Mouse (Mus musculus): ENCODE measurements at regions not wholly inside any gene's neighbourhood (a gene's known extent, or its start where the extent isn't known, plus 50 kb on each side); places are given as distances from the start of the nearest gene placed in this dataset.
A peak's percentile ranks its signal among the peaks of the same experiment; 100 is the strongest.

DNA sequence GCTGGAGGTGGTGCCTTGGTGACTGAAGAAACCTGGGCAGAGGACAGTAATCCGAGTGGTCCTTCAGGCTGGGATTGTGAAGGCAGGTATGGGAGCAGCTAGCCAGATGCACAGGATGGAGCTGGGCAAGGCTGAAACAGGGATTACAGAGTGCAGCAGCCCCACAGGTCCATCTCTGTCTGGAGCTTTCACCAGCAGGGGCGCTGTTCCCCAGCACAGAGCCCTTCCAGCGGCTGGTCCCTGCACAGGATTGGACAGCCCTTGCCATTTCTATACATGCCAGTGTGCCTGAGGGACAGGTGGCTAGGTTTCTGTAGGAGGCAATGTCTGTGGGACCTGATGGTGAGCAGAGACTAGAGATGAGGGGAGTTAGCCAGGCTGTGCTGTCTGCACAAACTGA is 428.3 kb downstream of the Ptpru start:
- no peak for TF ChIP-seq POLR2A (IDR thresholded peaks at IDR 0.05; ENCODE audit: control insufficient read depth, low read depth, low read length)
- TF ChIP-seq CTCF (IDR thresholded peaks at IDR 0.05; ENCODE audit: control insufficient read depth, insufficient read depth, insufficient replicate concordance, low read depth, low read length): peak; percentile 53; the same call in 1 of the 2 replicates
- Histone ChIP-seq H3K27ac (ENCODE audit: control insufficient read depth, insufficient read depth, low read depth, low read length) (no peak overlapping the region), H3K27me3 (ENCODE audit: control insufficient read depth, insufficient read depth, low read length) (no peaks in the 10 kb centered on the region), H3K4me1 (ENCODE audit: control insufficient read depth, insufficient read depth, low read length) (no peaks in the 10 kb centered on the region), H3K36me3 (ENCODE audit: control insufficient read depth, insufficient read depth, low read length) (no peaks in the 10 kb centered on the region), H3K4me3 (ENCODE audit: control insufficient read depth, low read depth, low read length) (no peak overlapping the region)

DNA sequence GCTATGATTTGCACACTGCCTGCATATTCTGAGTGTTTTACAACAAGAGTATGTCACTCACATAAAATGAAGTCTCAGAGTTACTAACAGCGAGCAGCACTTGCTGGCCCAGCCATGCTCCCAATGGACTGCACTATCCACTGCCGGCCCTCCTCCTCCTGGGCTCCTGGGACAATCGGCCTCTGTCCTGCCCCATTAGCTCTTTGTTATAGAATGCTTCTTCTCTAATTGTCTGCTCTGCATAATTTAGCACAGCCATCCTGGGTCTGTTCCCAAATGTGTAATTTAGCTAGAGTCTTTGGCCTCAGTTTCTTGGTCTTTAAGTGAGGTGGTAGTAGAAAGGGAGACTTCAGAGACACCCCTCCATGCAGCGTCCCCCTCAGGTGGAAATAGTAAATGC is 426.2 kb downstream of the Ptpru start:
- Histone ChIP-seq H3K36me3 (ENCODE audit: control insufficient read depth, insufficient read depth, low read length) (no peaks in the 10 kb centered on the region), H3K4me1 (ENCODE audit: control insufficient read depth, insufficient read depth, low read length) (no peaks in the 10 kb centered on the region), H3K27ac (ENCODE audit: control insufficient read depth, insufficient read depth, low read depth, low read length) (no peak overlapping the region), H3K4me3 (ENCODE audit: control insufficient read depth, low read depth, low read length) (no peak overlapping the region), H3K27me3 (ENCODE audit: control insufficient read depth, insufficient read depth, low read length) (no peaks in the 10 kb centered on the region)
- no peak for TF ChIP-seq POLR2A (IDR thresholded peaks at IDR 0.05; ENCODE audit: control insufficient read depth, low read depth, low read length)
- TF ChIP-seq CTCF (IDR thresholded peaks at IDR 0.05; ENCODE audit: control insufficient read depth, insufficient read depth, insufficient replicate concordance, low read depth, low read length): no peak

DNA sequence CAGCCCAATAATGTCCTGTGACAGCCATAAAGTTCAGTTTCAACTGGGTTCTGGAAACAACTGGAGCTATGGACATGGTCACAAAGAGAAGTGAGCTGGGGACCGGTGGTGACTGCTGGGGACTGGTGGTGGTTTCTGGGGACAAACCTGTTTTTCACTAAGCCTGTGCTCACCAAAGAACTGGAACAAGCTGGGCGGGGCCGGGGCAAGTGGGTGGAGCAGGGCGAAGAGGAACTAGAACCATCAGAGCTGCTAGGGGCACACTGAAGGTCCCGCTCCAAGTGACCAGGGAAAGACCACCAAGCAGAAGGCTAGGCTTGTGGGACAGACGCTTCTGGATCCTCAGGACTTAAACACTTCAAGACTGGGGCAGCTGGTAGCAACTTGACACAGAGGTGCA is 424.7 kb downstream of the Ptpru start:
- no peak for TF ChIP-seq CTCF (IDR thresholded peaks at IDR 0.05; ENCODE audit: control insufficient read depth, insufficient read depth, insufficient replicate concordance, low read depth, low read length)
- TF ChIP-seq POLR2A (IDR thresholded peaks at IDR 0.05; ENCODE audit: control insufficient read depth, low read depth, low read length): no peak
- Histone ChIP-seq H3K27me3 (ENCODE audit: control insufficient read depth, insufficient read depth, low read length) (no peaks in the 10 kb centered on the region), H3K36me3 (ENCODE audit: control insufficient read depth, insufficient read depth, low read length) (no peaks in the 10 kb centered on the region), H3K4me1 (ENCODE audit: control insufficient read depth, insufficient read depth, low read length) (no peaks in the 10 kb centered on the region), H3K4me3 (ENCODE audit: control insufficient read depth, low read depth, low read length) (no peak overlapping the region), H3K27ac (ENCODE audit: control insufficient read depth, insufficient read depth, low read depth, low read length) (no peak overlapping the region)

DNA sequence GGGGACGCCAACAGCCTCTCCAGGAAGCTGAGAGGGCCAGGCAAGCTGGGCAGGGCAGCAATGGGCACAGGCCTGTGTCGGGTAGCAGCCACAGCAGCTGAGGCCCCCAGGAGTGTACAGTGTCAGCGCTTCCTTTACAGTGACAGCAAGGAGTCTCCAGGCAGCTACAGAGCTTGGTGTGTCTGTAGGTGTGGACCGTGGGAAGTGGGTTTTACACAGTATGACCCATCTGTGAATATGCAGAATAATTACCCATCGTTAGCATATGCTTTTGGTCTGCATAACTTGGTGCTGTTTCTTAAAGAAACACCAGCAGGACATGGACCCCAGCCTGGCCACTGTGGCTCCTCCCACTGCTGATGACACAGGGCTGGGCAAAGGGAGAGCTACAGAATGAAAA is 422.6 kb downstream of the Ptpru start:
- no peak overlapping the region for H3K4me3 ChIP-seq (ENCODE audit: control insufficient read depth, low read depth, low read length)
- no peaks in the 10 kb centered on the region for H3K27me3 ChIP-seq (ENCODE audit: control insufficient read depth, insufficient read depth, low read length)
- H3K4me1 ChIP-seq (ENCODE audit: control insufficient read depth, insufficient read depth, low read length): no peaks in the 10 kb centered on the region
- H3K27ac ChIP-seq (ENCODE audit: control insufficient read depth, insufficient read depth, low read depth, low read length): no peak overlapping the region
- no peaks in the 10 kb centered on the region for H3K36me3 ChIP-seq (ENCODE audit: control insufficient read depth, insufficient read depth, low read length)
- no peak for TF ChIP-seq CTCF (IDR thresholded peaks at IDR 0.05; ENCODE audit: control insufficient read depth, insufficient read depth, insufficient replicate concordance, low read depth, low read length)
- no peak for TF ChIP-seq POLR2A (IDR thresholded peaks at IDR 0.05; ENCODE audit: control insufficient read depth, low read depth, low read length)

DNA sequence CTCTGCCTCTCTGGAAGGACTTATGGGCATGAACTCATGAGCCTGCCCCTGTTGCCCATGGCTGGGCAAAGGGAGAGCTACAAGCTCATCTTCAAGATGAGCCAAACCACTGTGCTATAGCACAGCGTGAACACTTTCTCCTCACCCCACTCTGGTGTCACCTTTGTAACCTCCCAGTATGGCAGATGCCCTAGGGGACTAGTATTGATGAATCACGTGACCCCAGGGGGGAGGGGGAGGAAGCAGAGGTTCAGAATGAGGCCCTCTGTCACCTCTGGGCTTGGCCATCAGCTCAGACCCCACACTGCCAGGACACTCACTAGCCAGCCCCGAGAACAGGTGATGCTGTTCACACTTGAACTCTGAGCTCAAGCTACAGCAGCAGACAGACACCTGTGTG is 421.9 kb downstream of the Ptpru start:
- Histone ChIP-seq H3K4me1 (ENCODE audit: control insufficient read depth, insufficient read depth, low read length) (no peaks in the 10 kb centered on the region), H3K36me3 (ENCODE audit: control insufficient read depth, insufficient read depth, low read length) (no peaks in the 10 kb centered on the region), H3K27ac (ENCODE audit: control insufficient read depth, insufficient read depth, low read depth, low read length) (no peak overlapping the region), H3K27me3 (ENCODE audit: control insufficient read depth, insufficient read depth, low read length) (no peaks in the 10 kb centered on the region), H3K4me3 (ENCODE audit: control insufficient read depth, low read depth, low read length) (no peak overlapping the region)
- TF ChIP-seq POLR2A (IDR thresholded peaks at IDR 0.05; ENCODE audit: control insufficient read depth, low read depth, low read length) (no peak), CTCF (IDR thresholded peaks at IDR 0.05; ENCODE audit: control insufficient read depth, insufficient read depth, insufficient replicate concordance, low read depth, low read length) (no peak)

DNA sequence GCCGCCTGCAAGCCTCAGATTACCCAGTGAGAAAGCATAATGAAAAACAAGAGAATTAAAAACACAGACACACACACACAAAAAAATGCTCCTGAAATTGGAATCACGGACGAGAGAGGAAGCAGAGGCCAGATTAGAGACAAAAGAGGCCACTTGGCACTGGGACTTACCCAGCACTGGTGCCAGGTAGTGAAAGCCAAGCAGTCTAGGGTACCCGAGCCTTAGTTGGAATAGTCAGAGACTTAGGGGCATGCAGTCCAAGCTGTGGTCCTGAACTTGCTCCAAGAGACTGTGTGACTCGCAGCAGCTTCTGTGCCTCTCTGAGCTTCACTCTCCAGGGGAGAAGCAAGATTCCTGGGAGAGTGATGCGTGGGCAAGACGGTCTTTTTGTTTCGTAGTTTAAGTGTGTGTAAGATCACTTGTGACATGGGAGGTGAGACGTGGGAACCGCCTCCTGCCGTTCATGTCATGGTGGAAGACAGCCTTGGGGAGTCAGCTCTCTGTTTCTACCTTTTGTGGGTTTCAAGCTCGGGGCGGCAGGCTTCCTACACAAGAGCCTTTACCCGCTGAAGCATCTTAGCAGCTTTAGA is 420.8 kb downstream of the Ptpru start:
- no peaks in the 10 kb centered on the region for H3K27me3 ChIP-seq (ENCODE audit: control insufficient read depth, insufficient read depth, low read length)
- no peaks in the 10 kb centered on the region for H3K36me3 ChIP-seq (ENCODE audit: control insufficient read depth, insufficient read depth, low read length)
- H3K4me1 ChIP-seq (ENCODE audit: control insufficient read depth, insufficient read depth, low read length): no peaks in the 10 kb centered on the region
- no peak overlapping the region for H3K4me3 ChIP-seq (ENCODE audit: control insufficient read depth, low read depth, low read length)
- no peak for TF ChIP-seq CTCF (IDR thresholded peaks at IDR 0.05; ENCODE audit: control insufficient read depth, insufficient read depth, insufficient replicate concordance, low read depth, low read length)
- no peak for TF ChIP-seq POLR2A (IDR thresholded peaks at IDR 0.05; ENCODE audit: control insufficient read depth, low read depth, low read length)
- no peak overlapping the region for H3K27ac ChIP-seq (ENCODE audit: control insufficient read depth, insufficient read depth, low read depth, low read length)

DNA sequence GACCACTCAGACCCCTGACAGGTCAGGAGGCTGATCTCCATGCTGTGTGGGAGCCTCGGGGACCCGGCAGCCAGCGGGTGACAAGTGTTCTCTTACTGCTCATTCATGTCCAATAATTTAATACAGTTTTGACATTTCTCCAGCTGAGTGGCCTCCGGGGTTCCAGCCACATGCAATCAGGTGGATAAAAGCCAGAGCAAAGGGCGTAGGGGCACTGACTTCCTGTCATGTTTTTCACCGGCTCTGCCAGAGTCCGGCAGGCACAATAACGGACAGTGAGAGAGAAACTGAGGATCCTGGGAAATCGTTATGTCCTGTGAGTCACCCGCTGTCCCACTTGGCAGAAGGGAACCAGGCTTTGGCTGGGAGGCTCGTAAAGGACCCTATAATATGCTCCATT is 412.8 kb downstream of the Ptpru start:
- Histone ChIP-seq H3K4me3 (ENCODE audit: control insufficient read depth, low read depth, low read length) (no peak overlapping the region), H3K36me3 (ENCODE audit: control insufficient read depth, insufficient read depth, low read length) (no peaks in the 10 kb centered on the region), H3K27ac (ENCODE audit: control insufficient read depth, insufficient read depth, low read depth, low read length) (no peak overlapping the region), H3K27me3 (ENCODE audit: control insufficient read depth, insufficient read depth, low read length) (no peaks in the 10 kb centered on the region), H3K4me1 (ENCODE audit: control insufficient read depth, insufficient read depth, low read length) (no peaks in the 10 kb centered on the region)
- TF ChIP-seq CTCF (IDR thresholded peaks at IDR 0.05; ENCODE audit: control insufficient read depth, insufficient read depth, insufficient replicate concordance, low read depth, low read length) (no peak), POLR2A (IDR thresholded peaks at IDR 0.05; ENCODE audit: control insufficient read depth, low read depth, low read length) (no peak)

DNA sequence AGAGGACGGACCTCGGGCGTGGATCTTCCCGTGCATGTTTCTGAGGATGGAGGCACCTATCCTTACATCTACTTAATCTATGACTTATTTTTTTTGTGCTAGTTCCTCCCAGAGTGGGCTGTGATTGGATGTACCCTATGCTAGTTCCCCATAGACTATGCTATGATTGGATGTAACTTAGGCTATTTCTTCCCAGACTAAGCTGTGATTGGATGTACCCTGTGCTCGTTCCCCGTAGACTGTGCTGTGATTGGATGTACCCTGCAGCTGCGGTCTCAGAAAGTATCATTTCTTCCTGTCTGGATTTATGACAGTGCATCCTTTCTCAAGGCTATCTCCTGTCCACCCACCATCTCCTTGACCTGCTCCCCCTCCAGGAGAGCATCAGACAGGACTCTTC is 410.2 kb downstream of the Ptpru start:
- TF ChIP-seq CTCF (IDR thresholded peaks at IDR 0.05; ENCODE audit: control insufficient read depth, insufficient read depth, insufficient replicate concordance, low read depth, low read length) (no peak), POLR2A (IDR thresholded peaks at IDR 0.05; ENCODE audit: control insufficient read depth, low read depth, low read length) (no peak)
- no peaks in the 10 kb centered on the region for H3K4me1 ChIP-seq (ENCODE audit: control insufficient read depth, insufficient read depth, low read length)
- H3K36me3 ChIP-seq (ENCODE audit: control insufficient read depth, insufficient read depth, low read length): no peaks in the 10 kb centered on the region
- H3K4me3 ChIP-seq (ENCODE audit: control insufficient read depth, low read depth, low read length): no peak overlapping the region
- H3K27ac ChIP-seq (ENCODE audit: control insufficient read depth, insufficient read depth, low read depth, low read length): no peak overlapping the region
- H3K27me3 ChIP-seq (ENCODE audit: control insufficient read depth, insufficient read depth, low read length): no peaks in the 10 kb centered on the region

All from testis, adult 2 months (tissue).